Mouse (Mus musculus): ENCODE results near the gene Uqcc1. TPM values are rescaled to one million over a fixed set of nuclear protein-coding genes. Genes with fewer than 3 reads are reported as not detected.
A peak's percentile ranks its signal among the peaks of the same experiment; 100 is the strongest.

The Uqcc1 gene
- polyA plus RNA-seq, 1 experiment from 2014 or later: 59.6 TPM

- Histone ChIP-seq H3K9ac (ENCODE audit: low read length) (no peak overlapping the region), H3K36me3 (ENCODE audit: control insufficient read depth, insufficient read depth, low read length) (peaks cover 14% of the 10 kb centered on the region), H3K4me1 (replicated peaks; ENCODE audit: control insufficient read depth, insufficient read depth, low read length) (peaks cover 10% of the 10 kb centered on the region), H3K4me3 (ENCODE audit: low read length) (no peak overlapping the region), H3K4me2 (ENCODE audit: low read depth, low read length) (no peak overlapping the region), H3K27ac (ENCODE audit: low read length) (no peak overlapping the region), H3K9me3 (ENCODE audit: control insufficient read depth, low read length) (no peaks in the 10 kb centered on the region), H3K27me3 (ENCODE audit: control insufficient read depth, insufficient read depth, low read depth, low read length) (no peaks in the 10 kb centered on the region)
- peak; percentile 73 for ATAC-seq (ENCODE audit: low read depth)
- 27% methylated on average over 10 of the region's 10 CpGs for WGBS
These were observed 57.1 kb downstream of the Uqcc1 start for GRCm38 (mm10) chr2:155872930-155873507.

- H3K4me2 ChIP-seq (ENCODE audit: low read depth, low read length): no peak overlapping the region
- H3K36me3 ChIP-seq (ENCODE audit: control insufficient read depth, insufficient read depth, low read length): peaks cover 14% of the 10 kb centered on the region
- no peak overlapping the region for H3K27ac ChIP-seq (ENCODE audit: low read length)
- no peaks in the 10 kb centered on the region for H3K27me3 ChIP-seq (ENCODE audit: control insufficient read depth, insufficient read depth, low read depth, low read length)
- no peaks in the 10 kb centered on the region for H3K9me3 ChIP-seq (ENCODE audit: control insufficient read depth, low read length)
- peak; percentile 32; the same call in 1 of the 2 replicates for ATAC-seq (ENCODE audit: low read depth)
- 61% methylated on average over 8 of the region's 8 CpGs for WGBS
- no peak overlapping the region for H3K9ac ChIP-seq (ENCODE audit: low read length)
- peaks cover 10% of the 10 kb centered on the region for H3K4me1 ChIP-seq (replicated peaks; ENCODE audit: control insufficient read depth, insufficient read depth, low read length)
- no peak overlapping the region for H3K4me3 ChIP-seq (ENCODE audit: low read length)
These were observed 57.6 kb downstream of the Uqcc1 start for GRCm38 (mm10) chr2:155872486-155872885.

DNA sequence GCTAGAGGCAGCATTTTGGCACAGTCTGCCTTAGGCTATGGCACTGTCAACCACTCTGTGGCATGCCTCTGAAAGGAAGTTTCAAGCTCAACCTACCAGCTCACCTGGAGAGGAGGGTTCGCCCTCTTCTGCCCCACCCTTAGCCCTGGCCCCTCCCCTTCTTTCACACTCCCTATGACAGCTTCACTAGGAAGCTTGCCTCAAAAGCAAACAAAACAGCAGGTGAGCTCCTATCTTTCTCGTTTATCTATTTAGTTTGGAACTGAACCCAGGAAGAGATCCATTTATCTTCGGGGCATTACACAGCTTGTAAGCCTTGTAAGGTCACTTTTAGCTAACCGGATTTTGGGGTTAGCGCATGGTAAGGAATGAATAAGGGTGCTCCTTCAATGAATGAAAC is 60.3 kb downstream of the Uqcc1 start:
- H3K36me3 ChIP-seq (ENCODE audit: control insufficient read depth, insufficient read depth, low read length): peaks cover 8% of the 10 kb centered on the region; the same call in 1 of the 2 replicates
- H3K27ac ChIP-seq (ENCODE audit: low read length): no peak overlapping the region
- H3K9me3 ChIP-seq (ENCODE audit: control insufficient read depth, low read length): no peaks in the 10 kb centered on the region
- H3K4me2 ChIP-seq (ENCODE audit: low read depth, low read length): no peak overlapping the region
- H3K4me3 ChIP-seq (ENCODE audit: low read length): no peak overlapping the region
- H3K9ac ChIP-seq (ENCODE audit: low read length): no peak overlapping the region
- no peak for ATAC-seq (ENCODE audit: low read depth)
- peaks cover 10% of the 10 kb centered on the region for H3K4me1 ChIP-seq (replicated peaks; ENCODE audit: control insufficient read depth, insufficient read depth, low read length)
- H3K27me3 ChIP-seq (ENCODE audit: control insufficient read depth, insufficient read depth, low read depth, low read length): no peaks in the 10 kb centered on the region
- 58% methylated on average over 5 of the region's 5 CpGs for WGBS

- no peak for ATAC-seq (ENCODE audit: low read depth)
- H3K27ac ChIP-seq (ENCODE audit: low read length): no peak overlapping the region
- peaks cover 6% of the 10 kb centered on the region; the same call in 1 of the 2 replicates for H3K36me3 ChIP-seq (ENCODE audit: control insufficient read depth, insufficient read depth, low read length)
- H3K27me3 ChIP-seq (ENCODE audit: control insufficient read depth, insufficient read depth, low read depth, low read length): no peaks in the 10 kb centered on the region
- WGBS: 94% methylated on average over 8 of the region's 8 CpGs
- peaks cover 6% of the 10 kb centered on the region for H3K4me1 ChIP-seq (replicated peaks; ENCODE audit: control insufficient read depth, insufficient read depth, low read length)
- no peak overlapping the region for H3K4me3 ChIP-seq (ENCODE audit: low read length)
- H3K9ac ChIP-seq (ENCODE audit: low read length): no peak overlapping the region
- no peak overlapping the region for H3K4me2 ChIP-seq (ENCODE audit: low read depth, low read length)
- H3K9me3 ChIP-seq (ENCODE audit: control insufficient read depth, low read length): no peaks in the 10 kb centered on the region
These were observed 61.8 kb downstream of the Uqcc1 start for GRCm38 (mm10) chr2:155868320-155868719.

- H3K27me3 ChIP-seq (ENCODE audit: control insufficient read depth, insufficient read depth, low read depth, low read length): no peaks in the 10 kb centered on the region
- no peak overlapping the region for H3K4me3 ChIP-seq (ENCODE audit: low read length)
- H3K4me1 ChIP-seq (replicated peaks; ENCODE audit: control insufficient read depth, insufficient read depth, low read length): peaks cover 4% of the 10 kb centered on the region; the same call in 1 of the 2 replicates
- H3K4me2 ChIP-seq (ENCODE audit: low read depth, low read length): no peak overlapping the region
- H3K9me3 ChIP-seq (ENCODE audit: control insufficient read depth, low read length): no peaks in the 10 kb centered on the region
- no peaks in the 10 kb centered on the region for H3K36me3 ChIP-seq (ENCODE audit: control insufficient read depth, insufficient read depth, low read length)
- ATAC-seq (ENCODE audit: low read depth): no peak
- no peak overlapping the region for H3K27ac ChIP-seq (ENCODE audit: low read length)
- WGBS: 58% methylated on average over 11 of the region's 11 CpGs
- no peak overlapping the region for H3K9ac ChIP-seq (ENCODE audit: low read length)
These were observed 66.7 kb downstream of the Uqcc1 start for GRCm38 (mm10) chr2:155863301-155863867.

DNA sequence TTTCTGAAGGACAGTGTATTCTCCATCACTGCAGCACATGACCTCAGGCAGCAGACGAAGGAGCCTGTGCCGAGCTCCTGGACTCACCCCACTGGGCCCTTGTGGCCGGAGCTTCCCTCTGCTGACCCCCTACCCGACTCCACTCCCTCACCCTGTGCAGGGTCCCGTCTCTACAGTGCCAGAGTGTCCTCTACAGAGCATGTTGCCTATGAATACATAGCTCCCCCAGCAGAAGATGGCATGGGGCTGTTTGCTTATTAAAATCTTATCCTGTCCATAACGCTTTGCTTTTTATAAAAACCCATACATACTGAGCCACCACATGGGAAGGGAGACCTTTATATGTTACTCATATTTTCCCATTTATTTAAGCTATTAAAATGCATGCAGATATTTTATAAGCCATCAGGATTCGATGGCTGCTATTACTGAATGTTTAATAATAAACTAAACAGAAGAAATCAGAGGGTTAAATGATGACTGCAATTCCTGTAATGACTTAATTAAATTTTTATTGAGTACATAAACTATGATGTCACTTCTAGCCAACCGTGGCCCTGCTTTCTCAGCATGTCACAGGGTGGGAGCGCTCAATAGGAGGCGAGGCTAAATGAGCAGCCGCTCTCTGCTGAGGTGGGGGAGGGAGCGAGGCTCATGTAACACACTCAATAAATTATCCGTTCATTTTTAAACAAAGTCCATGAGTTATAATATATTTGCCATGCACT is 67.4 kb downstream of the Uqcc1 start:
- H3K4me1 ChIP-seq (replicated peaks; ENCODE audit: control insufficient read depth, insufficient read depth, low read length): peaks cover 4% of the 10 kb centered on the region; the same call in 1 of the 2 replicates
- no peak overlapping the region for H3K4me3 ChIP-seq (ENCODE audit: low read length)
- no peaks in the 10 kb centered on the region for H3K27me3 ChIP-seq (ENCODE audit: control insufficient read depth, insufficient read depth, low read depth, low read length)
- H3K9me3 ChIP-seq (ENCODE audit: control insufficient read depth, low read length): no peaks in the 10 kb centered on the region
- 64% methylated on average over 13 of the region's 13 CpGs for WGBS
- no peak overlapping the region for H3K27ac ChIP-seq (ENCODE audit: low read length)
- H3K4me2 ChIP-seq (ENCODE audit: low read depth, low read length): no peak overlapping the region
- ATAC-seq (ENCODE audit: low read depth): peak; percentile 64; the same call in 1 of the 2 replicates
- H3K9ac ChIP-seq (ENCODE audit: low read length): no peak overlapping the region
- no peaks in the 10 kb centered on the region for H3K36me3 ChIP-seq (ENCODE audit: control insufficient read depth, insufficient read depth, low read length)

- H3K4me3 ChIP-seq (ENCODE audit: low read length): no peak overlapping the region
- H3K36me3 ChIP-seq (ENCODE audit: control insufficient read depth, insufficient read depth, low read length): peaks cover 2% of the 10 kb centered on the region; the same call in 1 of the 2 replicates
- no peak overlapping the region for H3K4me2 ChIP-seq (ENCODE audit: low read depth, low read length)
- H3K9me3 ChIP-seq (ENCODE audit: control insufficient read depth, low read length): no peaks in the 10 kb centered on the region
- no peak overlapping the region for H3K27ac ChIP-seq (ENCODE audit: low read length)
- H3K4me1 ChIP-seq (replicated peaks; ENCODE audit: control insufficient read depth, insufficient read depth, low read length): peaks cover 4% of the 10 kb centered on the region; the same call in 1 of the 2 replicates
- H3K9ac ChIP-seq (ENCODE audit: low read length): no peak overlapping the region
- 86% methylated on average over 6 of the region's 6 CpGs for WGBS
- no peak for ATAC-seq (ENCODE audit: low read depth)
- no peaks in the 10 kb centered on the region for H3K27me3 ChIP-seq (ENCODE audit: control insufficient read depth, insufficient read depth, low read depth, low read length)
These were observed 68.5 kb downstream of the Uqcc1 start for GRCm38 (mm10) chr2:155861581-155861980.

DNA sequence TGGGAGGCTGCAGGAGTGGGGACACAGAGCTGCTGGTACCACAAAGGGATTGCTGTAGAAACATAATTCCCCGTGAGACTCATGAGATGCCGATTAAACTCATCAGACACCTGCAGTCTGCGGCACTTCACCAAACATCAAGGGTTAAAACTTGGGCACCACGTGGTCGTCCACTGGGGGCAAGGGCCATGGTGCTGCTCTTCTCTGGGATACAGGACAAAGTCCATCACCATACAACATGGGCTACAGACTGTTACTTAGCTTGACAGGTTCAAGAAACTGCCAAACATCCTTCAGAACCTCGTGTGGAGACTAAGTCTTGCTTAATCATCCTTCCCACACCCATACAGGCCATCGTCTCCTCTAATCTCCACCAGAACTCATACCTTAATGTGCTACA is 70.0 kb downstream of the Uqcc1 start:
- no peak overlapping the region for H3K4me2 ChIP-seq (ENCODE audit: low read depth, low read length)
- H3K4me3 ChIP-seq (ENCODE audit: low read length): no peak overlapping the region
- 80% methylated on average over 7 of the region's 7 CpGs for WGBS
- H3K9me3 ChIP-seq (ENCODE audit: control insufficient read depth, low read length): no peaks in the 10 kb centered on the region
- peaks cover 4% of the 10 kb centered on the region; the same call in 1 of the 2 replicates for H3K4me1 ChIP-seq (replicated peaks; ENCODE audit: control insufficient read depth, insufficient read depth, low read length)
- no peak overlapping the region for H3K27ac ChIP-seq (ENCODE audit: low read length)
- no peak overlapping the region for H3K9ac ChIP-seq (ENCODE audit: low read length)
- H3K27me3 ChIP-seq (ENCODE audit: control insufficient read depth, insufficient read depth, low read depth, low read length): no peaks in the 10 kb centered on the region
- ATAC-seq (ENCODE audit: low read depth): no peak
- peaks cover 5% of the 10 kb centered on the region for H3K36me3 ChIP-seq (ENCODE audit: control insufficient read depth, insufficient read depth, low read length)

DNA sequence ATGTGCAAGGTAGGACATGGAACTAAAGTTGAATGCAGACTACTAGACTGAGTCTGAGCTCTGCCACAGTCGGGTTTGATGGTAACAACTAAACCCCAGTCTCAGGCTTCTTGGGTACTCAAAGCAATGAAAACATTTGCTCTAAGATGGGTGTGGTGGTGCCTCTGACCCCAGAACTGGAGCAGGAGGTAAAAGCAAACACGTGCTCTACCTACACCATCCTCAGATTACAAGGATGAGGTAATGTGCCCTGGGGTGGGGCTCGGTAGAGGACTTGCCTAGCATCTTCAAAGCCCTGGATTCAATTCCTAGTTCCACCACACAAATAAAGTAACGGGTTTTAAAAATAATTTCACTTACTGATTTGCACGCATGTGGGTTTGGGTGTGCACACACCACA is 77.6 kb downstream of the Uqcc1 start:
- Histone ChIP-seq H3K36me3 (ENCODE audit: control insufficient read depth, insufficient read depth, low read length) (peaks cover 13% of the 10 kb centered on the region), H3K4me1 (replicated peaks; ENCODE audit: control insufficient read depth, insufficient read depth, low read length) (no peaks in the 10 kb centered on the region), H3K4me3 (ENCODE audit: low read length) (no peak overlapping the region), H3K27me3 (ENCODE audit: control insufficient read depth, insufficient read depth, low read depth, low read length) (no peaks in the 10 kb centered on the region), H3K9me3 (ENCODE audit: control insufficient read depth, low read length) (no peaks in the 10 kb centered on the region), H3K27ac (ENCODE audit: low read length) (no peak overlapping the region), H3K4me2 (ENCODE audit: low read depth, low read length) (no peak overlapping the region), H3K9ac (ENCODE audit: low read length) (no peak overlapping the region)
- WGBS: 75% methylated on average over 5 of the region's 5 CpGs
- no peak for ATAC-seq (ENCODE audit: low read depth)

All from lung, embryonic 16.5 days (tissue).